Mouse (Mus musculus): ENCODE results near the gene Kat2a. TPM values are rescaled to one million over a fixed set of nuclear protein-coding genes. Genes with fewer than 3 reads are reported as not detected.
A peak's percentile ranks its signal among the peaks of the same experiment; 100 is the strongest.
"Not testable (repeated sequence)": the region's sequence is repeated elsewhere in the genome, so short reads cannot be mapped to it uniquely, and the experiment has no call there.

The Kat2a gene
- polyA plus RNA-seq, 1 experiment from 2014 or later = 39.0 TPM

- not testable (repeated sequence) for H3K4me1 ChIP-seq (replicated peaks; ENCODE audit: insufficient read depth, low read length); H3K27ac ChIP-seq; DNase-seq (ENCODE audit: low spot score); H3K36me3 ChIP-seq (ENCODE audit: insufficient read depth, low read length); H3K4me3 ChIP-seq (replicated peaks; ENCODE audit: low read depth, low read length); ATAC-seq (replicated peaks; ENCODE audit: low FRiP score, low read depth); H3K9ac ChIP-seq (ENCODE audit: low read depth, low read length); H3K9me3 ChIP-seq (replicated peaks; ENCODE audit: low read length); H3K4me2 ChIP-seq (ENCODE audit: low read length); H3K27me3 ChIP-seq (ENCODE audit: insufficient read depth, low read length)
- WGBS = 57% methylated on average over 2 of the region's 3 CpGs
- peak; percentile 45 for TF ChIP-seq CTCF (IDR thresholded peaks at IDR 0.05; ENCODE audit: low read depth)
Observed at GRCm38 (mm10) chr11:100655589-100655988, 56.7 kb downstream of the Kat2a start.

Other genes starting within 250 kb of the Kat2a start
- 5.4 and 6.0 TPM in 2 replicates for gene Klhl11, start 239.7 kb downstream of the Kat2a start, polyA plus RNA-seq (2015; fragmentation: Nextera tagmentation; extraction: Ambion mirVana)
- 86.4 and 98.4 TPM in 2 replicates for gene Acly, start 184.5 kb downstream of the Kat2a start, polyA plus RNA-seq (2015; fragmentation: Nextera tagmentation; extraction: Ambion mirVana)
- 0.72 and 0.96 TPM in 2 replicates for gene Ttc25, start 166.9 kb downstream of the Kat2a start, polyA plus RNA-seq (2015; fragmentation: Nextera tagmentation; extraction: Ambion mirVana)
- 23.7 and 24.2 TPM in 2 replicates for gene Cnp, start 137.6 kb downstream of the Kat2a start, polyA plus RNA-seq (2015; fragmentation: Nextera tagmentation; extraction: Ambion mirVana)
- gene Nkiras2, start 93.2 kb downstream of the Kat2a start, polyA plus RNA-seq (2015; fragmentation: Nextera tagmentation; extraction: Ambion mirVana) = 52.6 and 54.0 TPM in 2 replicates
- gene Dnajc7, start 92.3 kb downstream of the Kat2a start, polyA plus RNA-seq (2015; fragmentation: Nextera tagmentation; extraction: Ambion mirVana) = 142 and 151 TPM in 2 replicates
- 1.6 and 2.5 TPM in 2 replicates for gene Zfp385c, start 20.0 kb downstream of the Kat2a start, polyA plus RNA-seq (2015; fragmentation: Nextera tagmentation; extraction: Ambion mirVana)
- gene Dhx58, start 8.2 kb downstream of the Kat2a start, polyA plus RNA-seq (2015; fragmentation: Nextera tagmentation; extraction: Ambion mirVana) = 3.3 and 3.7 TPM in 2 replicates
- 0.37 TPM in 1 of 2 replicates, not detected in the other for gene Hspb9, start 1.4 kb upstream of the Kat2a start, polyA plus RNA-seq (2015; fragmentation: Nextera tagmentation; extraction: Ambion mirVana)
- 34.7 and 39.0 TPM in 2 replicates for gene Rab5c, start 25.8 kb upstream of the Kat2a start, polyA plus RNA-seq (2015; fragmentation: Nextera tagmentation; extraction: Ambion mirVana)
- gene Kcnh4, start 47.5 kb upstream of the Kat2a start, polyA plus RNA-seq (2015; fragmentation: Nextera tagmentation; extraction: Ambion mirVana) = not detected in 2 replicates
- not detected in 2 replicates for gene Hcrt, start 50.5 kb upstream of the Kat2a start, polyA plus RNA-seq (2015; fragmentation: Nextera tagmentation; extraction: Ambion mirVana)
- 4.8 and 5.9 TPM in 2 replicates for gene Ghdc, start 58.5 kb upstream of the Kat2a start, polyA plus RNA-seq (2015; fragmentation: Nextera tagmentation; extraction: Ambion mirVana)
- 14.4 and 14.6 TPM in 2 replicates for gene Stat5b, start 138.3 kb upstream of the Kat2a start, polyA plus RNA-seq (2015; fragmentation: Nextera tagmentation; extraction: Ambion mirVana)
- 4.0 and 4.4 TPM in 2 replicates for gene Stat5a, start 146.9 kb upstream of the Kat2a start, polyA plus RNA-seq (2015; fragmentation: Nextera tagmentation; extraction: Ambion mirVana)
- 48.0 and 51.8 TPM in 2 replicates for gene Stat3, start 227.1 kb upstream of the Kat2a start, polyA plus RNA-seq (2015; fragmentation: Nextera tagmentation; extraction: Ambion mirVana)

Measured in kidney, postnatal 0 days (tissue).